Mouse (Mus musculus) fat pad, adult 2 months (tissue): ENCODE results near the gene Tcea3.

Experiments
- DNase-seq: peaks from one replicate; pipeline ENCODE4 v3.0.0-alpha.2; 2011; ENCODE audit warnings: low read depth, low spot score; ENCODE audit errors: extremely low read depth

The Tcea3 gene

DNA sequence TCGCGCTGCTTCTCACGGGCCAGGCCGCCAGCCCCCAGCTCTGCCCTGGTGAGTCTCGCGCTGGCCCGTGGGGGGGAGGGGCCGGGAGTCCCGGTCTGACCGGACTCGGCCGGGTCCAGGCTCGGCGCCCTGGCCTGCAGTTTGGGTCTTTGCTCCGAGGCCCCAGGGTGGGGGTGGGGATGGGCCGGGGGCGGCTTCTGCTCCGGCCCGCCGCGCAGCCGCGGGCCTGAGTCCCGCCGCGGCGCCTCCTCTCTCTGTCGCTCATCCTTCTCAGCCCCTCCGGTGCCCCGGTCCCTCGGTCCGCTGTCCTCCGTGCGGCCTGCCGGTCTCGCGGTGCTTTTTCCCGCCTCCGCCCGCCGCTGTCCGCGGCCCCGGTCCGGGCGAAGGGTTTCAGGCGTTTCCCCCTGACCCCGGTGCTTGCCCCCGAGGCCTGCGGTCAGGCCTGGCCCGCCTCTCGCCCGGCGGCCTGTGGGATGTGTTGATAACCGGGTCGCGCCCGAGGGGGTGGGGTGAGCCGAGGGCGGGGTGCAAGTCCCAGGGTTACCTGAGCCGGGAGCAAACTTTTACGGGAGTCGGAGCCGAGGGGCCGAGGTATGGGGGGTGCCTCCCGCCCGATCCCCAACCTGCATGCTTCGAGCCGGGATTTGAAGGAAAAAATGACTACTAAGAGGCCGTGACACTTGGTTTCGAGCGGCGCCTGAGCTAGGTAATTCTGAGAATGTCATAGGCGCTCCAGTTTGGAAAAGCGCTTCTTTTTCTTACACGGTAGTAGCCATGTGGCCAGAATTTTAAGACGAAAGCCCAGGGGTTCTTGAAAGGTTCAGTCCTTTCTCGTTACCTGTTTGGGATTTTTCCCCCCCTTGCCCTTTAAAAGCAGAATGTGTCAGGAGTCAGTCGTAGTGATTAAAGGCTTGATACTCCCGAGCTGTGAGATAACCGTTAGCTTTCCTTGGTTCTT lies 63.8 kb downstream of the Tcea3 start:
- DNase-seq = no peak

DNA sequence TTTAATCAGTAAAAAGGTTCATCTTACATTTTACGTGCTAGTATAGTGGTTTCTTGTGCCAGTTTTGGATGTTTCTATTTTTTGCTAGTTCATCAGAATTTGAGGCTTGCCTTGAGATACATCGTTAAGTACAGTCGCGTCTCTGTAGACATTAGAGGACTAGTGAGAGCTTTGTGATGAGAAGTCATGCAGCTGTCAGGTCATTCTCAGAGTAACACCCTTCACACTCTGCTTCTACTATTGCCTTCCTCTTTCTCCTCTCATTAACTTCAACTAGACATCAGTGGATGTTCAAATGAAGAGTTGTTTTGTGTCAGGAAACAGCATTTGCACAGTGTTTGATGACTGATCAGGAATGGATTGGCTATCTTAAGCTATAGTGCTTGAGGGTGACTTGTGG lies 65.1 kb downstream of the Tcea3 start:
- DNase-seq = no peak

GRCm38 (mm10) chr4:136317667-136318066 lies 70.1 kb downstream of the Tcea3 start:
- no peak for DNase-seq

DNA sequence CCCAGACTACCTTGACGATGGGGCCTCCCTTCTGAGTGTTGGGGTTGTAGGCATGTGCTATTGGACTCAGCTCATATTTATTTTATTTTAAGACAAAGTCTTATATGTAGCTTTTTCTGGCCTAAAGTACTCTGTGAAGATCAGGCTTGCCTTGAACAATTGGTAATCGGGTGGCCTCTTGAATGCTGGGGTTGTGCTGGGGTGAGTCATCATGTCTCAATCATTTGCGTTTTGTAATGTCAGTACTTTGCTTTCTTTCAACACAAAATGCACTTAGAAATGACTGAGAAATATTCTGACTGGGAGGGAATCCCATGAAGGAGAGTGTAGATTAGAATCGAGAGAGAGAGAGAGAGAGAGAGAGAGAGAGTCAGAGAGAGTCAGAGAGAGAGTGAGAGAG lies 72.5 kb downstream of the Tcea3 start:
- DNase-seq = no peak

- no peak for DNase-seq
These were observed 76.7 kb downstream of the Tcea3 start for GRCm38 (mm10) chr4:136324226-136324625.
